Mouse (Mus musculus) intestine, postnatal 0 days (tissue): ENCODE results near the gene Top2a. TPM values are rescaled to one million over a fixed set of nuclear protein-coding genes. Genes with fewer than 3 reads are reported as not detected.

Experiments
- ATAC-seq: fragments of 200-750 bp; cut with Nextera tagmentation; 2 replicates; pipeline ENCODE4 v1.8.0; 2017; ENCODE audit warnings: mild to moderate bottlenecking, moderate TSS enrichment, moderate library complexity
- H3K27ac ChIP-seq: fragments of 300-500 bp; sonication (generic); 2 replicates; pipeline ENCODE4 v1.5.1; 2014; ENCODE audit warnings: mild to moderate bottlenecking, low read depth, low read length, moderate library complexity
- H3K27me3 ChIP-seq: fragments of 300-500 bp; sonication (generic); replicated peaks from 2 replicates; pipeline ENCODE4 v1.6.1; 2014; ENCODE audit warnings: low read length, mixed read lengths; ENCODE audit not compliant: control insufficient read depth, insufficient read depth
- H3K36me3 ChIP-seq: fragments of 300-500 bp; sonication (generic); 2 replicates; pipeline ENCODE4 v1.6.1; 2014; ENCODE audit warnings: mild to moderate bottlenecking, moderate library complexity; ENCODE audit not compliant: control insufficient read depth, insufficient read depth
- H3K4me1 ChIP-seq: fragments of 300-500 bp; sonication (generic); replicated peaks from 2 replicates; pipeline ENCODE4 v1.6.1; 2014; ENCODE audit warnings: antibody characterized with exemption, low read length, mixed read lengths; ENCODE audit not compliant: control insufficient read depth, insufficient read depth
- H3K4me2 ChIP-seq: fragments of 300-500 bp; sonication (generic); replicated peaks from 2 replicates; pipeline ENCODE4 v1.6.1; 2014; ENCODE audit warnings: low read depth, mild to moderate bottlenecking, moderate library complexity
- H3K4me3 ChIP-seq: fragments of 300-500 bp; sonication (generic); 2 replicates; pipeline ENCODE4 v1.5.1; 2014; ENCODE audit warnings: low read depth, low read length
- H3K9ac ChIP-seq: fragments of 300-500 bp; sonication (generic); 2 replicates; pipeline ENCODE4 v1.6.1; 2014; ENCODE audit warnings: mild to moderate bottlenecking, low read depth, low read length
- H3K9me3 ChIP-seq: fragments of 300-500 bp; sonication (generic); 2 replicates; pipeline ENCODE4 v1.6.1; 2016; ENCODE audit warnings: mixed run types; ENCODE audit not compliant: control insufficient read depth
- CTCF ChIP-seq: sonication (generic); IDR thresholded peaks from 2 replicates; pipeline ENCODE4 v1.5.1; 2016; ENCODE audit warnings: low read depth, mild to moderate bottlenecking, control low read depth, antibody characterized with exemption, moderate library complexity
- WGBS: fragments of 180-500 bp; shearing (Covaris S2); extraction: QIAGEN DNeasy Blood & Tissue Kit; methylation state at CpG from one replicate; pipeline ENCODE4 v1.1.7; 2014; 5-methylcytosine and 5-hydroxymethylcytosine counted together
- polyA plus RNA-seq: library from polyadenylated mRNA; unstranded; fragments of >200 nt; fragmentation: Nextera tagmentation; extraction: Ambion mirVana; gene quantifications from 2 replicates; pipeline ENCODE4 v1.2.1, GENCODE M21; 2015

Gene Top2a
- polyA plus RNA-seq, 1 experiment from 2014 or later: 41.8 TPM

DNA sequence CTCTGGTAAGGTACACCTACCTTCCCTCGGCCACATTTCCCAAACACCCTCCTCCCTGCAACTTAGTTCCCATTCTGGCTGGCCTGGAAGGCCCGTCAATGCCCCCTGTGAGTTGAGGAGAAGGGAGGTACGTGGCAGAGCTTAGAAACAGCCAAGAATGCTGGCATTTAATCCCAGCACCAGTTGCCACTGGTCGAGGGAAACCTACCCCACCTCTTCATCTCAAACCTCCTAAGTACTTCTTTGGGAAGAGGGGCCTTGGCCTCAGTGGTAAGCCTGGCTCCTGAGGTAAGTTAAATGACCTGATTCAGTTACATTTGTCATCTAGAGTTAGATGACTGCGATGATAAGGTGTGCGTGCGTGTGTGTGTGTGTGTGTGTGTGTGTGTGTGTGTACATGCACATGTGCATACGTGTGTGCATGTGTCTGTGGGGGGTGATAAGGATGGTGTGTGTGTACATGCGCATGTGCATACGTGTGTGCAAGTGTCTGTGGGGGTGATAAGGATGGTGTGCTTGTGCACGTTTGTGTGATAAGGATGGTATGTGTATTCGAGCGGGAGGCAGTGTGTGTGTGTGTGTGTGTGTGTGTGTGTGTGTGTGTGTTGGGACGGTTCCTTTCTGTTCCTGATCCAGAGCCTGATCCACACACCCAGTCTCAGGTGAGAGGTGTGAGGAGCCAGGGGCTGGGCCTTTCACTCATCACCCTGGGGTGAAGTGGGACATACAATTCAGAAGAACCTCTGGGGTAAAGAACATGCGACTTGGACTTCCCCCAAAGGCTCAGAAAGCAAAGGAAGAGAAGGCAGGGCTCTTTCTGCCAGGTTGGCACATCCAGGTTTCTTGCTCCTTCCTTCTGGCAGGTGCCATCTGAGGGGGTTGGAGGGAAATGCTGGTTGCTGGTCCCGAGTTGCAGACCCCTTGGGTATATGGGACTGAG, 18.1 kb upstream of the Top2a start:
- H3K9ac ChIP-seq: peak overlapping the region; percentile 56
- H3K9me3 ChIP-seq: no peaks in the 10 kb centered on the region
- H3K27me3 ChIP-seq: 0 out of 2 replicates have a peak, but pooled peaks cover 3% of the 10 kb centered on the region
- 0 out of 2 replicates have a peak, but pooled peaks cover 14% of the 10 kb centered on the region for H3K4me1 ChIP-seq
- TF ChIP-seq CTCF: no peak
- peak overlapping the region; percentile 47 for H3K4me3 ChIP-seq
- peak overlapping the region; percentile 92 for H3K4me2 ChIP-seq
- peak overlapping the region; percentile 77; the same call in 1 of the 2 replicates for H3K27ac ChIP-seq
- 29% methylated on average over 16 of the region's 16 CpGs for WGBS
- no peaks in the 10 kb centered on the region for H3K36me3 ChIP-seq
- ATAC-seq: no peak

- Histone ChIP-seq H3K36me3 (no peaks in the 10 kb centered on the region), H3K27me3 (0 out of 2 replicates have a peak, but pooled peaks cover 3% of the 10 kb centered on the region), H3K4me1 (0 out of 2 replicates have a peak, but pooled peaks cover 14% of the 10 kb centered on the region), H3K9me3 (no peaks in the 10 kb centered on the region), H3K9ac (peak within 1 kb of the TSS; percentile 56), H3K4me3 (peak within 1 kb of the TSS; percentile 47), H3K4me2 (peak within 1 kb of the TSS; percentile 92), H3K27ac (peak within 1 kb of the TSS; percentile 77)
- WGBS: under 1% methylated on average over 54 of the region's 63 CpGs
- ATAC-seq: peak; percentile 51
- TF ChIP-seq CTCF: peak; percentile 36; the same call in 1 of the 2 replicates
Measured at GRCm38 (mm10) chr11:99041051-99041729, 17.2 kb upstream of the Top2a start, which contains the start of gene Igfbp4. Igfbp4 (plus strand) TSS chr11:99041244.

GRCm38 (mm10) chr11:99040346-99040974, 16.5 kb upstream of the Top2a start:
- H3K9ac ChIP-seq: peak overlapping the region; percentile 56
- 2% methylated on average over 17 of the region's 17 CpGs for WGBS

DNA sequence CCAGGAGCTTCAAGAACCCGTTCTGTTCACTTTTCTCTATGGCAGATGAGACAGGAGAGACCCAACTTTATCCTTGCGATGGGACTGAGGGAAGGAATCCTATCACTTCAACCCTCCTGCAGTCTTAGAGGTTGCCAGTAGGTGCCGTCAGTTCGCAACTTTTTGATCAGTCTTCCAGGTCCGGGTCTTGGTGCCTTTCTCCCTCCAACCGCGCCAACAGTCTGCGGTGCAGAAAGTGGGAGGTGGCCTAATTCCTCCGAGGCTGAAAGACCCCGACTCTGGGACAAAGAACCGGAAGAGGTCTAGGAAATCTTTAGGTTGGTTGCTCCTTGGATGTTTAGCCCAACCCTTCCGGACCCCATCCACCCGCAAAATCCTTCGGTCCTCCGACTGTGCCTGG, 15.8 kb upstream of the Top2a start:
- Histone ChIP-seq H3K36me3 (no peaks in the 10 kb centered on the region), H3K4me1 (0 out of 2 replicates have a peak, but pooled peaks cover 9% of the 10 kb centered on the region), H3K27me3 (0 out of 2 replicates have a peak, but pooled peaks cover 3% of the 10 kb centered on the region), H3K9ac (peak overlapping the region; percentile 34; the same call in 1 of the 2 replicates), H3K4me3 (peak overlapping the region; percentile 47), H3K9me3 (no peaks in the 10 kb centered on the region), H3K27ac (peak overlapping the region; percentile 46), H3K4me2 (peak overlapping the region; percentile 92)
- peak; percentile 90 for TF ChIP-seq CTCF
- peak; percentile 53; the same call in 1 of the 2 replicates for ATAC-seq
- WGBS: under 1% methylated on average over 15 of the region's 15 CpGs

More at GRCm38 (mm10) chr11:99040346-99040974, 16.5 kb upstream of the Top2a start:
- peak; percentile 10; the same call in 1 of the 2 replicates for ATAC-seq
- peak overlapping the region; percentile 47 for H3K4me3 ChIP-seq
- peak overlapping the region; percentile 92 for H3K4me2 ChIP-seq
- no peaks in the 10 kb centered on the region for H3K9me3 ChIP-seq
- H3K36me3 ChIP-seq: no peaks in the 10 kb centered on the region
- H3K4me1 ChIP-seq: 0 out of 2 replicates have a peak, but pooled peaks cover 14% of the 10 kb centered on the region
- H3K27ac ChIP-seq: peak overlapping the region; percentile 77
- peak; percentile 81 for TF ChIP-seq CTCF
- H3K27me3 ChIP-seq: 0 out of 2 replicates have a peak, but pooled peaks cover 3% of the 10 kb centered on the region

GRCm38 (mm10) chr11:99036254-99036653, 12.3 kb upstream of the Top2a start:
- Histone ChIP-seq H3K27ac (no peak overlapping the region), H3K9me3 (no peaks in the 10 kb centered on the region), H3K4me1 (0 out of 2 replicates have a peak, but pooled peaks cover 7% of the 10 kb centered on the region), H3K27me3 (no peaks in the 10 kb centered on the region), H3K36me3 (no peaks in the 10 kb centered on the region), H3K9ac (no peak overlapping the region), H3K4me2 (no peak overlapping the region), H3K4me3 (no peak overlapping the region)
- TF ChIP-seq CTCF: no peak
- WGBS: 77% methylated on average over 6 of the region's 6 CpGs
- no peak for ATAC-seq
